Mouse (Mus musculus): ENCODE data around the gene Mucl3.

Gene Mucl3

DNA sequence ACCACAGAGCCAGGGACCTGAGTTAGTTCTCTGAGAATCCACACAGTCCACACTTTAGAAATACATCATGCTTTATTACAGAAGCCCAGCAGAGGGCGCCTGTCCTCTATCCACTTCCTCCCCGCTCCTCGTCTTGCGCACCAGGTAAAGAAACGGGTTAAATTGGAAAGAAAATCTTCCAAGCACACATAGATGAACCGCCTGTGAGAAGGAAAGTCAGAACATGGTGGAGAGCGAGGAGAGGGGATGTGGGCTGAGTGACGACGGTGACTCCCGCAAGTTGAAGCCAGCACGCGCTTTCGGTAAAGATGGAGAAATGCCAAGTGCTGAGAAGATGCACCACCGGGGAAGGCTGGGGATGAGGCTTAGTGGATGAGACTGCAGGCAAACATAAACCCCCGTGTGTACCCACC is 7.8 kb downstream of the Mucl3 start:
- peak; percentile 33 for DNase-seq (ENCODE audit: low read depth, low spot score)

DNA sequence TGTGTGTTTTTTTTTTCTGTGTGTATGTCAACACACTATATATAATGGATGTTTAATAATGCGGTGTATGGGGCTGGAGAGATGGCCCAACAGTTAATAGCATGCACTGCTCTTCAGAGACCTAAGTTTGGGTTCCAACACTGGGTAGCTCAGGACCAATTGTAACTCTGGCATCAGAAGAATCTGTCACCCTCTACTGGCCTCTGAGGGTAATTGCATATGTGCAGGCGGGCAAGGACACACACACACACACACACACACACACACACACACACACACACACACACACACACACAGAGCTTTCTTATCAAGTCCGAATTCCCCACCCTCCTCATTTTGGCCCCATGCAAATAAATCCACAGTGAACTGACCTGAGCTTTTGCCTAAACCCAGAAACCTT is 8.3 kb downstream of the Mucl3 start:
- no peak for DNase-seq (ENCODE audit: low read depth, low spot score)

DNA sequence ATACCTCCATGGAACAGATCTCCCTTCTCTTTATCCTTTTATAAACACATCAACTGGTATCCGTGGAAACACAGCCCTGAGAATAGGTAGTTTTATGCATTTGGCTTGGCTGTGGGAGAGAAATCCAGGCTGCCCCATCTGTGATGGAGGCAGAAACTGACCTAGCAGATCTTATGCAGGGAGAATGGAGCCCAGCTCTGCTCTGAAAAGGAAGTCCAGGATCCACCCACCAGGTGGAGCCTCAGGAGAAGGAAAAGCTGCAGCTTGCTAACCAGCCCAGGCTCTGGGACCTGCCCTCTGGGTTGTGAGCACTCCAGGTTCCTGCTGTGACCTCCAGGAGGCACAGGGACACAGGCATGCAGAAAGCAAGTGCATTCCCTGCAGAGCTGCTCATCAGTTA is 9.5 kb downstream of the Mucl3 start:
- DNase-seq (ENCODE audit: low read depth, low spot score) = no peak

DNA sequence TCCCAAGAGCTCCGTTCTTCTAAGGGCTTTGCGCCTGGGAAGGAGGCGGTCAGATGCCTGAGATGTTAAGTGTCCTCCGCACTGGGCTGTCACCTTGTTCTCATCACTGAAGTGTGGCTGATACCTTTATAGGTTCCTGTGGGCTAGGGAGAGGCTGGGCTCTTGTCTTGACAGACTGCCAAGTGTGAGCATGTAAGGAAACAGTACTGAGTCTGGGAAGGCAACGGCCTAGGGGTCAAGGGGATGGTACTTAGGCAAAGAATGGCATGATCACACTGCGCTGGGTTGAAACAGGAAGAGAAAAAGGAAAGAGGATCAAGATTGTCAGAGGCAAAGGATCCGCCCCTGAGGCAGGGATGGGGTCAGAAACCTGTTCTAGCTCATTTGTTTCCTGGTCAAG is 17.0 kb downstream of the Mucl3 start, which contains the start of gene Gm9573:
Gm9573 (minus strand) TSS at position 101 of the 400 bp plus-strand sequence.
- DNase-seq (ENCODE audit: low read depth, low spot score) = no peak

DNA sequence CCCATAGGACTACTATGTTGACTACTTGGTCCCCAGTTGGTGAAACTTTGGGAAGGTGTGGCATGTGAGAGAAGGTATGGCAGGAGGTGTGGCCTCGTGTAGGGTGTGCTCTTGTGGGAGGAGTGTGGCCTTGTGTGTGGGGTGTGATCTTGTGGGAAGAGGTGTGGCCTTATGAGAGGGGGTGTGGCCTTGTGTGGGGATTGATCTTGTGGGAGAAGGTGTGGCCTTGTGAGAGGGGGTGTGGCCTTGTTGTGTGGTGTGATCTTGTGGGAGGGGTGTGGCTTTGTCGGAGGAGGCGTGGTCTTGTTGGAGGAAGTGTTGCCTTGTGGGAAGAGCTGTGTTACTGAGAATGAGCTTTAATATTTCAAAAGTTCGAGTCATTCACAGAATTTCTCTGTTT is 26.4 kb downstream of the Mucl3 start:
- no peak for DNase-seq (ENCODE audit: low read depth, low spot score)

DNA sequence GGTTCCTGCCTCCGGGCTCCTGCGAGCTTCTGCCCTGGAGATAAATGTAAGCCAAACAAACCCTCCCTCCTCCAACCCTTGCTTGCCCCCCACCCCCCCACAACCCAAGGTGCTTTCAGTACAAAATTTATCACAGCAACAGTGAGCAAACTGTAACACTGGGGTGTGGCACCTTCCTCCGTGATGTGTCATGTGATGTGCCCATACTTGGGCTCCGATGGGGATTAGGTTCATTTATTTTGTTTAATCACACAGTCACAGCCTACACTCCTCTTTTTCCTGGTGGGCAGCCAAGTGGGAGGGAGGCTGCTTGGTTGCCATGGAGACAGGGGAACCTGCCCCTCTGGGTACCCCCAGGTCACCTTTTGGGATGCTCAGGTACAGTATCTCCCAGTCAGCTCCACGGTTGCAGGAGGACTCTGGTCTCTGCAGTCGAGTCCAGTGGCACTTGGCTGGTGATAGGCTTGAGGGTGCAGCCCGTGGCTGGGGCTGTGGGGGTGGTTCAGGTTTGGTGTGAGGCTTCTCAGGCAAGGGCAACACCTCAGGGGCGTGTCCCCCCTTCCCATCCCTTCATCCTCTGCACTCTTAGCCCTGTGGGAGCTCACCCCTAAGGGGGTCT is 41.6 kb downstream of the Mucl3 start:
- no peak for DNase-seq (ENCODE audit: low read depth, low spot score)

DNA sequence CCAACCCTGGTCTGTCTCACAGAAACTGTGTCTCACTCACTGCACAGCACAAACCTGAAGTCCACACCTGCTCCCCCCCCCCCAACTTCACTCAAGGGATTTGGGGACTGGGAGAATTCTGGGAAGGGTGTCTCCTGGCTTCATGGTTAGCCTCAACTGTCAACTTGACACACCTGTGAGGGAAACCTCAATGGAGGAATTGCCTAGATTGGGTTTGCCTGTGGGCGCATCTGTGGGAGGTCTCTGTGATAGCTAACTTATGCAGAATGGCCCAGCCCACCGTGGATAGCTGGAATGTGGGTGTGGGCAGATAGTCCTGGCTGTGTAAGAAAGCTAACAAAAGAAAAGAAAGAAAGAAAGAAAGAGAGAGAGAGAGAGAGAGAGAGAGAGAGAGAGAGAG is 42.2 kb downstream of the Mucl3 start, which contains the start of gene Sfta2:
Sfta2 (plus strand) TSS at position 301 of the 400 bp plus-strand sequence.
- DNase-seq (ENCODE audit: low read depth, low spot score) = no peak

DNA sequence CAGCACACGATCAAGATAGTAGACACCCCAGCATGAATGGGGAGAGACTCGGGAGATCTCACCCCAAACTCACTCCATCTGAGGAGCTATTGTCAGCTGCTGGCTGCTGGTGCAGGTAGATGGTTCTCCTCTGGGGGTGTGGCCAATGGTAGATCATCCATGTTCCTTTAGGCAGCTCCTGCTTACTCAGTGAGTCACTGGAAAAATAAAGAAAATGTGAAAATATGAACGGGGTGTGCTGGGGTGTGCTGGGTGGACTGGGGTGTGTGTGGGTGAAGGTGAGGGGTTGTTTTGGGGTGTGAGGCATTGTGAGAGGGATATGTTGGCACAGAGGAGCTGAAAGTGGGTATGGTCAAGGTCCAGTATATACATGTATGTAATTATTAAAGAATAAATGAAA is 46.1 kb downstream of the Mucl3 start:
- no peak for DNase-seq (ENCODE audit: low read depth, low spot score)

DNA sequence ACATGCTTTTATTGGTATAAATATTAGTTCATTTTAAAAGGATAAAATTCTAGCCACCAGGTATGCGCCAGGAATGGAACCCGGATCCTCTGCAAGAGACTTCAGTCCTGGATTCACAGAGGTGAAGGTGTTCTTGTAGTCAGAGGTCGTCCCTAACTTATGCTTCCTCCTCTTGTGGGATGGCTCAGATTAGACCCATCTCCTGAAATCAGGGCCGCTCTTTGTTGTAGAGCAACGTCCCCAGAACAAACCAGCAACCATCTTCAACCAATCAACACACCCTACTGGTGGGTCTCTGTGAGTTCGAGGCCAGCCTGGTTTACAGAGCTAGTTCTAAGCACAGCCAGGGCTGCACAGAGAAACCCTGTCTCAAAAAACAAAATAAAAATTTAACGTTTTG is 49.0 kb downstream of the Mucl3 start:
- DNase-seq (ENCODE audit: low read depth, low spot score) = no peak

DNA sequence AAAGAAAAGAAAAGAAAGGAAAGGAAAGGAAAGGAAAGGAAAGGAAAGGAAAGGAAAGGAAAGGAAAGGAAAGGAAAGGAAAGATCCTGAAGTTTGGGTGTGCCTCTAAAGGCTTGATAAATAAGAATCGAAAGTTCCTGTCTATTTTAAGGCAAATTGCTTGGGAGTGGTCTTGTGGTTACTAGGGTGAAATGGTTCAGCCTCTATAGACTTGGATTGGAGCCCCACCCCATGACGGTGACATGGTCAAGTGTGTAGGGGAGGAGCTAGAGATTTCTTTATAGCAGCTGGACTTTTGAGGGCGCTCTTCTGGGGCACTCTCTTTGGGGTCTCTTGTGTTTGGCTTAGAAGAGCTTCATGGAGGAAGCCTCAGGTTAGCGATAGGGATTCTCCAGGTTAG is 49.7 kb downstream of the Mucl3 start:
- DNase-seq (ENCODE audit: low read depth, low spot score) = no peak

DNA sequence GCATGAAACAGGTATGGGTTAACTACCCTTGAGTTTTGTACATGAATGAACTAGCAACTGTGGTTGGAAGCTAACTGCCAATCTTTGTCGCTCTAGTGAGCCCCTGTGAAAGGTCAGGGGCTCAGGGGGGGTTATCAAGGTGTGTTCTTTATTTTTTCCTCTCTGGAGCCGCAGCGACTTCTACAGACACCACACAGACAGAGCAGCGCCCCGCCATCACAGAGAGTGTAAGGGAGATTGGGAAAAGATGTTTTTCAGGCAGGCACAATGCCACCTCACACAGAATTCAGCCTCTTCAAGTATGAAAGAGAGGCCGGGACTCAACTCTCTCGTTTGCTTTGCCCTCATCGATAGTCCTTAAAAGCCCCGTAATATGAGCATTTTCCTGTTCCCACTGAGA is 51.4 kb downstream of the Mucl3 start:
- DNase-seq (ENCODE audit: low read depth, low spot score) = no peak

DNA sequence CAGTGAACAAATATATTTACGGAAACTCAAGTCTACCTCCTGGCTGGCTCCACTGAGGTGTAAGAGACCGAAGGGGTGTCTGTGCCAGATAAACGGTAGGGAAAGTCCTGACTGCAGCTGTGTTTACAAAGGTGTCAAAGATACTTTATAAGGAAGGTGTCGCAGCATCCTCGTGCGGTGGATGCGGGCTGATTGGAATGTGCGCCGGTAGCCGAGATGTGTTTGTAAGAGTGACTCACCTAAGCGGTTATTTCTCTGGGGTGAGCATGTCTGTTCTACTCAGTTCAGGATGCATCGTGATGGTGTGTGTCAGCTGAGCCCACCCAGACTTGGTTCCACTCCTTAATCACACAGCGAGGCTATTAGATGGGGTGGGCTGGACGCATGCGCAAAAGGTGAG is 51.8 kb downstream of the Mucl3 start:
- DNase-seq (ENCODE audit: low read depth, low spot score) = no peak

DNA sequence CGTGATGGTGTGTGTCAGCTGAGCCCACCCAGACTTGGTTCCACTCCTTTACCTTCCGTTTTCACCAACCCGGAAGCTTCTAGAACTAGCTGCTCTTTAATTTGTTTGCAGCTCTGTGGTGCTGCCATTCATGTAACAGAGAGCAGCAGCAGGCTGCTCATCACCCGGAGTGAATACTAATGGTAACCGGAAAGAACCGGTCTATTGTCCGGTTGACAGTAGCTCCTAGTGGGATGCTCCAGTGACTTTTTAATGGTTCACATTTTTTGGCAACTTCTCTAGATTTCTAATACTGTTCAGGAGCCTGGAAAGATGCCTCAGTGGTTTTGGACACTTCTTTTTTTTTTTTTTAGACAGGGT is 52.3 kb downstream of the Mucl3 start:
- no peak for DNase-seq (ENCODE audit: low read depth, low spot score)

DNA sequence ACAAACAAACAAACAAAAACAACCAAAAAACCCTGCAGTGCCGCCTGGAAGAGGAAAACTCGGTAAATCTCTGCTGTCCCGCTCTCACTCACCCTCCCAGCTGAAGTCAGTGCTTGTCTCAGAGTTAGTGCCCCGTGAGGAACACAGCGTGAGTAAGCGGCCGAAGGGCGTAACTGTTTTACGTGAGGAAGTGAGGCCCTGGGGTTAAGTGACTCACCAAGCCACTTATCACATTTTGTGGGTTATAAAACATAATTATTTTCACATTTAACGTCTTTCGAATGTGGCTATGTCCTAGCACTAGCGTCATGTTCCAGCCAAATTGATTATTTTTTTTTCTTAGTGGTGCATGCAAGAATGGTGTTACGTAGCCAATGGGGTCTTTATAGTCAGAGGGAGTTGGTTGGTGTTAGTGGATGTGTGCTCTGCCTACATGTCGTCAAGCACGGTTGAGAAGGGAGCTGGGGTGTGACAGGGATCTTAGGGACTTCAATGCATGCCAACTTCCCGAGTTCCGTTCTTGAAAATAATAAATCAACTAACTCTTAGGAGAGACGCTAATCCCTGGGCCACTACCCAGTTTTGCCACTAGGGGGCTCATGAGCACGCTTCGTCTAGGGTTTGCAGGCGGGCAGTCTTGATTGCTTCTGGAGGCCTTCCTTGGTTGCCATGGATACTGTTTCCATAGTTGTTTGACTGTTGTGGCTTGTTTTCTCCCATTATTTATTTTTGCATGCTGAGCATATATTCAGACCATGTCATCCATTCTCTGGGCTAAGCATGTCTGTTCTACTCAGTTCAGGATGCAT is 52.9 kb downstream of the Mucl3 start:
- peak; percentile 8 for DNase-seq (ENCODE audit: low read depth, low spot score)

DNA sequence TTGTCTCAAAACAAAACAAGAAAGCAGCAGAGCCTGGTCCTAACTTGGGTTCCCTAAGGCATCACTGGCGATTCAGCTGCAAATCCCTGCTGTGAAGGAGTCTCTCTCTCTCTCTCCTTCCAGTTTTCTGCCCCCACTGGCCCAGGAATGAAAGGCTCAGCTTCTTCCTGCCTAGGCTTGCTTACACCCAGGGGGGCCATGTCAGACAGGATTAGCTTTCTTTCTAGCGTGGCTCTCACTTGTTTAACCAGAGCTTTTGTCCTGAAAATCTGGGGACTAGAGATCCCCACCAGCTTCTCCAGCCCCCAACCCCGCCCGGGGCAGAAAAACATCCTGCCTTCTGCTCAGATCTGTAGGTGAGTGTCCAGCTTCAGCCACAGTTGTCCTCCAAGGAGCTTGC is 55.1 kb downstream of the Mucl3 start:
- DNase-seq (ENCODE audit: low read depth, low spot score) = no peak

DNA sequence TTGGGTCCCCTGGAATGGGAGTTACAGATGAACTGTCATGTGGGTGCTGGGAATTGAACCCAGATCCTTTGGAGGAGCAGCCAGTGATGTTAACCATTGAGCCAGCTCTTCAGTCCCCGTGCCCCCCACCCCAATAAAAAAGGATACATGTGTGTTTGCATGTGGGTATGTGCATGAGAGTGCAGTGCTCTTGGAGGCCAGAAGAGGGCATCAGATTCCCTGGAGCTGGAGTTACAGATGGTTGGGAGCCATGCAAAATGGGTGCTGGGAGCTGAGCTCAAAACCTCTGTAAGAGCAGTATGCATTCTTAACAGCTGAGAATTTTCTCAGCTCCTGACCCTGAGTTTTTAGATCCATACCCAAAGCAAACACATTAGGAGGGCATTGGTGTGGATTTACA is 56.2 kb downstream of the Mucl3 start:
- DNase-seq (ENCODE audit: low read depth, low spot score) = no peak

All from c-Kit-negative CD71-positive TER-119-positive erythroid progenitor cells, embryonic 14.5 days (primary cell).